Mouse (Mus musculus): ENCODE measurements around the gene Gm17455.

DNA sequence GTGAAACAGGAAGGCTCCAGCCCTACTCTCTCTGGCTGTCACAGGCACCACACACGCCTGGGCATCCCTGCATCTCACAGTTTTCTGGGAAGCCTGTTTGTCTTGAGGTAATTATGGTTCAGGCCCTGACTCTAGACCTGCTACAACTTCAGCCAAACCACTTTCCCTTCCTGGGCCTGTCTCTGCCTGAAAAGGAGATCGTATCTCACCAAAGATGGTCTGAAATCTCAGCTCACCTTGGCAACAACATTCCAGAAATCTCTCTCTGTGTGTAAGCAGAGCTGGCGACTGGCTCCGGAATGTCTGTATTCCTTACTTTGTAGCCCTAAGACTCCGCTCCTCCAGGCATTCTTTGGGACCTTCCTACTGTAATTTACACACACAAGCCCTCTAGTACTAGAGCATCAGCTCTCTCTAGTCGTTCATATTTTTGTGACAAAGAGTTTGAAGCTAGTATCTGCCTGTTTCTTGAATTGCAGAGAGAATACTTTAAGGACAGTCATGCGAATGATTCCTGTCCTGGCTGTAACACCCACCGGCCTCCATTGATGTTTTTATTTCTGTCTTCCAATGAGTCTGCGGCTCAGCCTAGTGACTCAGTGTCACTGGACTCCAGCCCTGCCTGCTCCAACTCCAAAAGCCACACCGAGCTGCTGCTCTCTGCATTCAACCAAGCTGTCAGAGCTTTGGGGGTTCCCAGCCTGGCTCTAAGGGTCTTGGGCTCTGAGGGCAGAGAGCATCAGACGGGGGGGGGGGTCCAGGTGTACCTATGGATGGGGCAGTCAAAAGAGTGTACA lies 44.4 kb upstream of the Gm17455 start:
- no peak for TF ChIP-seq GATA1 (IDR thresholded peaks at IDR 0.05; ENCODE audit: low read length)
- no peak for TF ChIP-seq TAL1 (IDR thresholded peaks at IDR 0.05; ENCODE audit: low read length)
